Mouse (Mus musculus): ENCODE results near the gene Nfatc3.

DNA sequence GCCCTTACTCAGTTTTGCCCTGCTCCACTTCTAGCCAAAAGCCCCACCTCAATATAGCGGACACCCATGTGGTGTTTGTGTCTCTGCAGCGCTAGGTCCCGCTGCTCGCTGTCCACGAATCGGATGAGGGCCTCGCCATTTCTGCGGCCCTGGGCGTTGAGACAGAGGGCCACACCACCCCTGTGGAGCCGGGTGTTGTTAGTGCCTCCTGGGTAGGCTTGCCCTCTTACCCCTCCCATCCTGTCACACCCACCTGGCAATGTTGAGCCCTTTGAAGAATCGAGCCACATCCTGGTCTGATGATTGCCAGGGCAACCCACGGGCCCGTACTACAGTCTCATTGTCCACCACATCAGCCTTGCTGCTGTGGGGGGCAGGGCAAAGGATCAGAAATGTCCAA, 74.9 kb downstream of the Nfatc3 start:
- TF ChIP-seq POLR2A (IDR thresholded peaks at IDR 0.05; ENCODE audit: insufficient read depth, low read length) (no peak), CTCF (IDR thresholded peaks at IDR 0.05; ENCODE audit: low read depth, low read length) (no peak), EP300 (IDR thresholded peaks at IDR 0.05; ENCODE audit: insufficient read depth, low read depth, low read length) (no peak)
